8 mouse cellular contexts compared by ENCODE assay signal in genomic region chr19:46507181-46507581, GRCm38 (mm10). TPM values are rescaled to one million over a fixed set of nuclear protein-coding genes. Genes with fewer than 3 reads are reported as not detected.
DNase-seq lines count a peak whose midpoint lies in the region; ATAC-seq and TF ChIP-seq lines count a peak whose summit lies in the region.

No protein-coding gene starts in this region.

- peak overlapping the region; percentile 89; the same call in 1 of the 2 replicates for H3K4me2 ChIP-seq in embryonic facial prominence, embryonic 12.5 days (replicated peaks)
- H3K4me2 ChIP-seq in hindbrain, embryonic 16.5 days (ENCODE audit: low read length): peak overlapping the region; percentile 98
- H3K4me2 ChIP-seq in neural tube, embryonic 12.5 days (replicated peaks): peak overlapping the region; percentile 96

- H3K9ac ChIP-seq in embryonic facial prominence, embryonic 12.5 days: peak overlapping the region; percentile 41; the same call in 1 of the 2 replicates
- peak overlapping the region; percentile 37 for H3K9ac ChIP-seq in hindbrain, embryonic 16.5 days (ENCODE audit: low read depth, low read length)
- peak overlapping the region; percentile 59 for H3K9ac ChIP-seq in neural tube, embryonic 12.5 days

- WGBS in embryonic facial prominence, embryonic 12.5 days: 45% methylated on average over 8 of the region's 8 CpGs
- 18% methylated on average over 7 of the region's 8 CpGs for WGBS in hindbrain, embryonic 16.5 days
- WGBS in neural tube, embryonic 12.5 days: 19% methylated on average over 8 of the region's 8 CpGs

- peaks cover 58% of the 10 kb centered on the region for H3K4me1 ChIP-seq in embryonic facial prominence, embryonic 12.5 days
- peaks cover 65% of the 10 kb centered on the region for H3K4me1 ChIP-seq in hindbrain, embryonic 16.5 days (ENCODE audit: control insufficient read depth, insufficient read depth, low read depth, low read length)
- H3K4me1 ChIP-seq in neural tube, embryonic 12.5 days: peaks cover 62% of the 10 kb centered on the region

- no peaks in the 10 kb centered on the region for H3K9me3 ChIP-seq in embryonic facial prominence, embryonic 12.5 days
- no peaks in the 10 kb centered on the region for H3K9me3 ChIP-seq in hindbrain, embryonic 16.5 days (ENCODE audit: control insufficient read depth, low read length)
- no peaks in the 10 kb centered on the region for H3K9me3 ChIP-seq in neural tube, embryonic 12.5 days

- peaks cover 36% of the 10 kb centered on the region for H3K36me3 ChIP-seq in embryonic facial prominence, embryonic 12.5 days
- H3K36me3 ChIP-seq in hindbrain, embryonic 16.5 days (ENCODE audit: control insufficient read depth, insufficient read depth, low read length): peaks cover 11% of the 10 kb centered on the region
- peaks cover 49% of the 10 kb centered on the region for H3K36me3 ChIP-seq in neural tube, embryonic 12.5 days

- peak; percentile 34 for TF ChIP-seq CTCF in layer of hippocampus, adult 2 months (conservative IDR thresholded peaks at IDR 0.05)

- H3K27me3 ChIP-seq in embryonic facial prominence, embryonic 12.5 days: no peaks in the 10 kb centered on the region
- H3K27me3 ChIP-seq in hindbrain, embryonic 16.5 days (replicated peaks; ENCODE audit: control insufficient read depth, insufficient read depth, low read length): no peaks in the 10 kb centered on the region
- H3K27me3 ChIP-seq in neural tube, embryonic 12.5 days (replicated peaks): no peaks in the 10 kb centered on the region

- H3K27ac ChIP-seq in layer of hippocampus, adult 2 months: peak overlapping the region; percentile 100
- peak overlapping the region; percentile 73 for H3K27ac ChIP-seq in embryonic facial prominence, embryonic 12.5 days
- peak overlapping the region; percentile 81 for H3K27ac ChIP-seq in hindbrain, embryonic 16.5 days (ENCODE audit: low read depth, low read length)
- H3K27ac ChIP-seq in neural tube, embryonic 12.5 days: peak overlapping the region; percentile 71

- peak in 1 of 2 experiments; percentile 67 for DNase-seq in layer of hippocampus, adult 2 months (ENCODE audit: low spot score in 2 of 2)
- no peak for DNase-seq in layer of hippocampus, adult 18-20 months (ENCODE audit: low spot score in 2 of 2)
- DNase-seq in ovary, adult 18-20 months (ENCODE audit: low spot score): no peak
- DNase-seq in urinary bladder, postnatal 36 days (ENCODE audit: low spot score in 2 of 2): no peak

- no peak for ATAC-seq in embryonic facial prominence, embryonic 12.5 days (ENCODE audit: insufficient number of reproducible peaks, insufficient read depth, low FRiP score, low TSS enrichment)
- peak; percentile 32 for ATAC-seq in hindbrain, embryonic 16.5 days
- ATAC-seq in neural tube, embryonic 12.5 days (ENCODE audit: low FRiP score, low read depth): no peak
- ATAC-seq in CD4-positive, CD25-positive, alpha-beta regulatory T cell, adult 4 months: no peak

- peak overlapping the region; percentile 96; the same call in 1 of the 2 replicates for H3K4me3 ChIP-seq in layer of hippocampus, adult 2 months
- peak overlapping the region; percentile 17; the same call in 1 of the 2 replicates for H3K4me3 ChIP-seq in embryonic facial prominence, embryonic 12.5 days
- H3K4me3 ChIP-seq in hindbrain, embryonic 16.5 days (ENCODE audit: low read length): peak overlapping the region; percentile 7; the same call in 1 of the 2 replicates
- H3K4me3 ChIP-seq in neural tube, embryonic 12.5 days: peak overlapping the region; percentile 19

RNA-seq across cellular contexts. Expression of gene Trim8, which starts 5.7 kb away (rescaled TPM):
- total RNA-seq in layer of hippocampus, adult 2 months (2021): 100 to 1,000 TPM in 1 of 2 experiments, 10 to 100 TPM in 1; 99.9 to 108 TPM
- total RNA-seq in layer of hippocampus, adult 18-20 months (2021): 100 to 1,000 TPM; 110 to 112 TPM
- 22.4 and 23.5 TPM in 2 replicates for polyA plus RNA-seq in embryonic facial prominence, embryonic 12.5 days (2016; fragmentation: Nextera tagmentation; extraction: Ambion mirVana)
- polyA plus RNA-seq in hindbrain, embryonic 16.5 days (2015; fragmentation: Nextera tagmentation; extraction: Ambion mirVana): 23.4 and 27.6 TPM in 2 replicates
- 39.1 and 43.0 TPM in 2 replicates for polyA plus RNA-seq in neural tube, embryonic 12.5 days (2016; fragmentation: Nextera tagmentation; extraction: Ambion mirVana)
- polyA plus RNA-seq in CD4-positive, CD25-positive, alpha-beta regulatory T cell, adult 4 months (2017; shearing (Covaris generic)): 10 to 100 TPM; 16.3 to 21.5 TPM

Comparison
In these comparisons a context has a peak if more than half of its experiments do, and no peak if none do; other contexts are left out.
1. H3K4me3 ChIP-seq: peak in every context shown above with its lines; median percentile 96 in layer of hippocampus, adult 2 months; 19 in neural tube, embryonic 12.5 days; 17 in embryonic facial prominence, embryonic 12.5 days; 7 in hindbrain, embryonic 16.5 days.